Mouse (Mus musculus): ENCODE results near the gene Mylk. TPM values are rescaled to one million over a fixed set of nuclear protein-coding genes. Genes with fewer than 3 reads are reported as not detected.

Mylk gene
- polyA plus RNA-seq, 1 experiment from 2014 or later: 6.9 TPM

GRCm38 (mm10) chr16:34997052-34997451 is 252.0 kb downstream of the Mylk start:
- Histone ChIP-seq H3K9me3 (replicated peaks; ENCODE audit: control insufficient read depth, low read length) (no peaks in the 10 kb centered on the region), H3K27ac (ENCODE audit: low read length) (no peak overlapping the region), H3K27me3 (ENCODE audit: control insufficient read depth, insufficient read depth, low read depth, low read length) (no peaks in the 10 kb centered on the region), H3K9ac (ENCODE audit: low read depth, low read length) (no peak overlapping the region), H3K4me3 (ENCODE audit: low read depth, low read length) (no peak overlapping the region), H3K36me3 (ENCODE audit: control insufficient read depth, insufficient read depth) (no peaks in the 10 kb centered on the region), H3K4me2 (ENCODE audit: low read depth, low read length) (no peak overlapping the region), H3K4me1 (ENCODE audit: control insufficient read depth, low read depth, low read length) (no peaks in the 10 kb centered on the region)
- 70% methylated on average over 4 of the region's 4 CpGs for WGBS (ENCODE audit: insufficient replicate concordance)
- ATAC-seq (ENCODE audit: low read depth): no peak

- no peaks in the 10 kb centered on the region for H3K4me1 ChIP-seq (ENCODE audit: control insufficient read depth, low read depth, low read length)
- no peaks in the 10 kb centered on the region for H3K27me3 ChIP-seq (ENCODE audit: control insufficient read depth, insufficient read depth, low read depth, low read length)
- H3K36me3 ChIP-seq (ENCODE audit: control insufficient read depth, insufficient read depth): no peaks in the 10 kb centered on the region
- ATAC-seq (ENCODE audit: low read depth): no peak
- H3K4me3 ChIP-seq (ENCODE audit: low read depth, low read length): no peak overlapping the region
- no peak overlapping the region for H3K4me2 ChIP-seq (ENCODE audit: low read depth, low read length)
- no peaks in the 10 kb centered on the region for H3K9me3 ChIP-seq (replicated peaks; ENCODE audit: control insufficient read depth, low read length)
- 51% methylated on average over 10 of the region's 10 CpGs for WGBS (ENCODE audit: insufficient replicate concordance)
- H3K27ac ChIP-seq (ENCODE audit: low read length): no peak overlapping the region
- H3K9ac ChIP-seq (ENCODE audit: low read depth, low read length): no peak overlapping the region
Measured at GRCm38 (mm10) chr16:34997576-34997975, 252.6 kb downstream of the Mylk start.

GRCm38 (mm10) chr16:34999016-34999415 is 254.0 kb downstream of the Mylk start:
- Histone ChIP-seq H3K27me3 (ENCODE audit: control insufficient read depth, insufficient read depth, low read depth, low read length) (no peaks in the 10 kb centered on the region), H3K4me1 (ENCODE audit: control insufficient read depth, low read depth, low read length) (no peaks in the 10 kb centered on the region), H3K4me2 (ENCODE audit: low read depth, low read length) (no peak overlapping the region), H3K9ac (ENCODE audit: low read depth, low read length) (no peak overlapping the region), H3K9me3 (replicated peaks; ENCODE audit: control insufficient read depth, low read length) (no peaks in the 10 kb centered on the region), H3K27ac (ENCODE audit: low read length) (no peak overlapping the region), H3K36me3 (ENCODE audit: control insufficient read depth, insufficient read depth) (no peaks in the 10 kb centered on the region), H3K4me3 (ENCODE audit: low read depth, low read length) (no peak overlapping the region)
- ATAC-seq (ENCODE audit: low read depth): no peak
- 66% methylated on average over 3 of the region's 3 CpGs for WGBS (ENCODE audit: insufficient replicate concordance)

- Histone ChIP-seq H3K9me3 (replicated peaks; ENCODE audit: control insufficient read depth, low read length) (no peaks in the 10 kb centered on the region), H3K27ac (ENCODE audit: low read length) (no peak overlapping the region), H3K4me2 (ENCODE audit: low read depth, low read length) (no peak overlapping the region), H3K4me3 (ENCODE audit: low read depth, low read length) (no peak overlapping the region), H3K9ac (ENCODE audit: low read depth, low read length) (no peak overlapping the region), H3K27me3 (ENCODE audit: control insufficient read depth, insufficient read depth, low read depth, low read length) (no peaks in the 10 kb centered on the region), H3K4me1 (ENCODE audit: control insufficient read depth, low read depth, low read length) (no peaks in the 10 kb centered on the region), H3K36me3 (ENCODE audit: control insufficient read depth, insufficient read depth) (no peaks in the 10 kb centered on the region)
- WGBS (ENCODE audit: insufficient replicate concordance): 55% methylated on average over 11 of the region's 11 CpGs
- ATAC-seq (ENCODE audit: low read depth): no peak
Measured at GRCm38 (mm10) chr16:34999986-35000385, 255.0 kb downstream of the Mylk start.

GRCm38 (mm10) chr16:35000923-35001560 is 256.0 kb downstream of the Mylk start:
- no peaks in the 10 kb centered on the region for H3K4me1 ChIP-seq (ENCODE audit: control insufficient read depth, low read depth, low read length)
- no peaks in the 10 kb centered on the region for H3K27me3 ChIP-seq (ENCODE audit: control insufficient read depth, insufficient read depth, low read depth, low read length)
- H3K27ac ChIP-seq (ENCODE audit: low read length): no peak overlapping the region
- no peaks in the 10 kb centered on the region for H3K36me3 ChIP-seq (ENCODE audit: control insufficient read depth, insufficient read depth)
- no peak for ATAC-seq (ENCODE audit: low read depth)
- no peak overlapping the region for H3K4me2 ChIP-seq (ENCODE audit: low read depth, low read length)
- no peak overlapping the region for H3K9ac ChIP-seq (ENCODE audit: low read depth, low read length)
- WGBS (ENCODE audit: insufficient replicate concordance): 41% methylated on average over 10 of the region's 10 CpGs
- H3K4me3 ChIP-seq (ENCODE audit: low read depth, low read length): no peak overlapping the region
- H3K9me3 ChIP-seq (replicated peaks; ENCODE audit: control insufficient read depth, low read length): no peaks in the 10 kb centered on the region

GRCm38 (mm10) chr16:35004356-35004755 is 259.3 kb downstream of the Mylk start:
- 0 out of 2 replicates have a peak, but pooled peaks have one; percentile 43 for ATAC-seq (ENCODE audit: low read depth)
- H3K36me3 ChIP-seq (ENCODE audit: control insufficient read depth, insufficient read depth): no peaks in the 10 kb centered on the region
- no peak overlapping the region for H3K27ac ChIP-seq (ENCODE audit: low read length)
- H3K4me2 ChIP-seq (ENCODE audit: low read depth, low read length): no peak overlapping the region
- H3K4me1 ChIP-seq (ENCODE audit: control insufficient read depth, low read depth, low read length): no peaks in the 10 kb centered on the region
- 65% methylated on average over 5 of the region's 5 CpGs for WGBS (ENCODE audit: insufficient replicate concordance)
- H3K27me3 ChIP-seq (ENCODE audit: control insufficient read depth, insufficient read depth, low read depth, low read length): no peaks in the 10 kb centered on the region
- no peaks in the 10 kb centered on the region for H3K9me3 ChIP-seq (replicated peaks; ENCODE audit: control insufficient read depth, low read length)
- no peak overlapping the region for H3K4me3 ChIP-seq (ENCODE audit: low read depth, low read length)
- H3K9ac ChIP-seq (ENCODE audit: low read depth, low read length): no peak overlapping the region

- Histone ChIP-seq H3K4me1 (ENCODE audit: control insufficient read depth, low read depth, low read length) (no peaks in the 10 kb centered on the region), H3K27me3 (ENCODE audit: control insufficient read depth, insufficient read depth, low read depth, low read length) (no peaks in the 10 kb centered on the region), H3K27ac (ENCODE audit: low read length) (no peak overlapping the region), H3K9me3 (replicated peaks; ENCODE audit: control insufficient read depth, low read length) (no peaks in the 10 kb centered on the region), H3K4me2 (ENCODE audit: low read depth, low read length) (no peak overlapping the region), H3K9ac (ENCODE audit: low read depth, low read length) (no peak overlapping the region), H3K36me3 (ENCODE audit: control insufficient read depth, insufficient read depth) (no peaks in the 10 kb centered on the region), H3K4me3 (ENCODE audit: low read depth, low read length) (no peak overlapping the region)
- no peak for ATAC-seq (ENCODE audit: low read depth)
- WGBS (ENCODE audit: insufficient replicate concordance): 42% methylated on average over 2 of the region's 2 CpGs
Measured at GRCm38 (mm10) chr16:35004756-35005155, 259.7 kb downstream of the Mylk start.

GRCm38 (mm10) chr16:35006251-35006650 is 261.2 kb downstream of the Mylk start:
- Histone ChIP-seq H3K9ac (ENCODE audit: low read depth, low read length) (no peak overlapping the region), H3K9me3 (replicated peaks; ENCODE audit: control insufficient read depth, low read length) (no peaks in the 10 kb centered on the region), H3K4me2 (ENCODE audit: low read depth, low read length) (no peak overlapping the region), H3K27ac (ENCODE audit: low read length) (no peak overlapping the region), H3K27me3 (ENCODE audit: control insufficient read depth, insufficient read depth, low read depth, low read length) (no peaks in the 10 kb centered on the region), H3K4me3 (ENCODE audit: low read depth, low read length) (no peak overlapping the region), H3K4me1 (ENCODE audit: control insufficient read depth, low read depth, low read length) (no peaks in the 10 kb centered on the region), H3K36me3 (ENCODE audit: control insufficient read depth, insufficient read depth) (no peaks in the 10 kb centered on the region)
- ATAC-seq (ENCODE audit: low read depth): no peak
- WGBS (ENCODE audit: insufficient replicate concordance): 63% methylated on average over 5 of the region's 5 CpGs

GRCm38 (mm10) chr16:35007361-35007760 is 262.4 kb downstream of the Mylk start:
- no peak for ATAC-seq (ENCODE audit: low read depth)
- Histone ChIP-seq H3K27me3 (ENCODE audit: control insufficient read depth, insufficient read depth, low read depth, low read length) (no peaks in the 10 kb centered on the region), H3K4me1 (ENCODE audit: control insufficient read depth, low read depth, low read length) (no peaks in the 10 kb centered on the region), H3K4me2 (ENCODE audit: low read depth, low read length) (no peak overlapping the region), H3K27ac (ENCODE audit: low read length) (no peak overlapping the region), H3K36me3 (ENCODE audit: control insufficient read depth, insufficient read depth) (no peaks in the 10 kb centered on the region), H3K9ac (ENCODE audit: low read depth, low read length) (no peak overlapping the region), H3K9me3 (replicated peaks; ENCODE audit: control insufficient read depth, low read length) (no peaks in the 10 kb centered on the region), H3K4me3 (ENCODE audit: low read depth, low read length) (no peak overlapping the region)
- WGBS (ENCODE audit: insufficient replicate concordance): 71% methylated on average over 1 of the region's 1 CpGs
